Mouse (Mus musculus): ENCODE data around the gene Pdcd2l. TPM values are rescaled to one million over a fixed set of nuclear protein-coding genes. Genes with fewer than 3 reads are reported as not detected.

Gene Pdcd2l
- polyA plus RNA-seq, 1 experiment from 2014 or later: 79.6 TPM

GRCm38 (mm10) chr7:34147193-34147592, 49.3 kb downstream of the Pdcd2l start:
- WGBS: 92% methylated on average over 4 of the region's 4 CpGs
- peaks cover 31% of the 10 kb centered on the region for H3K36me3 ChIP-seq (ENCODE audit: control insufficient read depth, insufficient read depth, low read length)
- no peak for DNase-seq (ENCODE audit: low spot score)

GRCm38 (mm10) chr7:34141123-34141522, 55.3 kb downstream of the Pdcd2l start:
- Histone ChIP-seq H3K4me2 (replicated peaks; ENCODE audit: low read depth, low read length) (no peak overlapping the region), H3K27me3 (ENCODE audit: control insufficient read depth, insufficient read depth, low read length) (no peaks in the 10 kb centered on the region), H3K27ac (ENCODE audit: low read depth, low read length) (no peak overlapping the region), H3K36me3 (ENCODE audit: control insufficient read depth, insufficient read depth, low read length) (peaks cover 18% of the 10 kb centered on the region), H3K4me3 (ENCODE audit: low read depth, low read length) (no peak overlapping the region), H3K9ac (ENCODE audit: low read depth, low read length) (no peak overlapping the region), H3K4me1 (replicated peaks; ENCODE audit: control insufficient read depth, insufficient read depth, low read length) (no peaks in the 10 kb centered on the region), H3K9me3 (ENCODE audit: control insufficient read depth, low read length) (no peaks in the 10 kb centered on the region)
- 94% methylated on average over 13 of the region's 13 CpGs for WGBS
- DNase-seq (ENCODE audit: low spot score) (no peak), ATAC-seq (ENCODE audit: low FRiP score) (no peak)

More at GRCm38 (mm10) chr7:34147193-34147592, 49.3 kb downstream of the Pdcd2l start:
- no peak for ATAC-seq (ENCODE audit: low FRiP score)
- no peak overlapping the region for H3K9ac ChIP-seq (ENCODE audit: low read depth, low read length)
- H3K9me3 ChIP-seq (ENCODE audit: control insufficient read depth, low read length): no peaks in the 10 kb centered on the region
- H3K4me3 ChIP-seq (ENCODE audit: low read depth, low read length): no peak overlapping the region
- no peak overlapping the region for H3K27ac ChIP-seq (ENCODE audit: low read depth, low read length)
- H3K4me2 ChIP-seq (replicated peaks; ENCODE audit: low read depth, low read length): no peak overlapping the region
- no peaks in the 10 kb centered on the region for H3K27me3 ChIP-seq (ENCODE audit: control insufficient read depth, insufficient read depth, low read length)
- H3K4me1 ChIP-seq (replicated peaks; ENCODE audit: control insufficient read depth, insufficient read depth, low read length): no peaks in the 10 kb centered on the region

DNA sequence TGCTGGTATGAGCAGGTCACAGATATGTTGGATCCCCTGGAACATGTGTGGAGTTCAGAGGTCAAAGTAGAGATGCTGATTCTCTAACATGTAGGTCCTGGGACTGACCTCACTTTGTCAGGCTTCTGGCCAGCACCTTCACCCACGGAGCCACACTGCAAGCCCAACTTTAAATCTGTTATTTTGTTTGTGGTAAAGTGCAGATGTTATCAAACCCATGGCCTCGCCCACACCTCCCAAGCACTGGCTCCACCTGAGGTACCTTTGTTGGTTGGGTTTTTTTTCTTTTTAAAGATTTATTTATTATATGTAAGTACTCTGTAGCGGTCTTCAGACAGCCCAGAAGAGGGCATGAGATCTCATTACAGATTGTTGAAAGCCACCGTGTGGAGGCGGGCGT, 57.0 kb downstream of the Pdcd2l start:
- no peaks in the 10 kb centered on the region for H3K9me3 ChIP-seq (ENCODE audit: control insufficient read depth, low read length)
- H3K27ac ChIP-seq (ENCODE audit: low read depth, low read length): no peak overlapping the region
- no peaks in the 10 kb centered on the region for H3K4me1 ChIP-seq (replicated peaks; ENCODE audit: control insufficient read depth, insufficient read depth, low read length)
- DNase-seq (ENCODE audit: low spot score) (no peak), ATAC-seq (ENCODE audit: low FRiP score) (no peak)
- H3K36me3 ChIP-seq (ENCODE audit: control insufficient read depth, insufficient read depth, low read length): peaks cover 18% of the 10 kb centered on the region
- no peaks in the 10 kb centered on the region for H3K27me3 ChIP-seq (ENCODE audit: control insufficient read depth, insufficient read depth, low read length)
- H3K9ac ChIP-seq (ENCODE audit: low read depth, low read length): no peak overlapping the region
- H3K4me2 ChIP-seq (replicated peaks; ENCODE audit: low read depth, low read length): no peak overlapping the region
- WGBS: 87% methylated on average over 6 of the region's 6 CpGs
- H3K4me3 ChIP-seq (ENCODE audit: low read depth, low read length): no peak overlapping the region

Other genes starting within 250 kb of the Pdcd2l start
- gene Scgb2b27, start 182.7 kb downstream of the Pdcd2l start, polyA plus RNA-seq (2014; fragmentation: Nextera tagmentation; extraction: Ambion mirVana): not detected in 2 replicates
- gene Scgb1b27, start 175.2 kb downstream of the Pdcd2l start, polyA plus RNA-seq (2014; fragmentation: Nextera tagmentation; extraction: Ambion mirVana): not detected in 2 replicates
- not detected in 2 replicates for gene Scgb1b30, start 101.2 kb downstream of the Pdcd2l start, polyA plus RNA-seq (2014; fragmentation: Nextera tagmentation; extraction: Ambion mirVana)
- gene Wtip, start 63.4 kb downstream of the Pdcd2l start, polyA plus RNA-seq (2014; fragmentation: Nextera tagmentation; extraction: Ambion mirVana): 4.0 TPM in 2 replicates
- gene Uba2, start 27.1 kb downstream of the Pdcd2l start, polyA plus RNA-seq (2014; fragmentation: Nextera tagmentation; extraction: Ambion mirVana): 256 and 268 TPM in 2 replicates
- 267 and 282 TPM in 2 replicates for gene Gpi1, start 33.7 kb upstream of the Pdcd2l start, polyA plus RNA-seq (2014; fragmentation: Nextera tagmentation; extraction: Ambion mirVana)
- 1.1 TPM in 1 of 2 replicates, not detected in the other for gene Gm6096, start 54.4 kb upstream of the Pdcd2l start, polyA plus RNA-seq (2014; fragmentation: Nextera tagmentation; extraction: Ambion mirVana)
- 28.5 and 40.3 TPM in 2 replicates for gene 4931406P16Rik, start 116.9 kb upstream of the Pdcd2l start, polyA plus RNA-seq (2014; fragmentation: Nextera tagmentation; extraction: Ambion mirVana)
- 67.8 and 68.1 TPM in 2 replicates for gene Lsm14a, start 196.7 kb upstream of the Pdcd2l start, polyA plus RNA-seq (2014; fragmentation: Nextera tagmentation; extraction: Ambion mirVana)

All from hindbrain, embryonic 11.5 days (tissue).